Mouse (Mus musculus) lung, postnatal 25 days (tissue): ENCODE results near the gene Vmn1r149.
"Not testable (repeated sequence)": the region's sequence is repeated elsewhere in the genome, so short reads cannot be mapped to it uniquely, and the experiment has no call there.

Experiments
- DNase-seq: peaks from one replicate; pipeline ENCODE4 v3.0.0; 2022; ENCODE audit warnings: low spot score

The Vmn1r149 gene

GRCm38 (mm10) chr7:22438129-22438528, at the start of gene Vmn1r149:
TSS of gene Vmn1r149 (minus strand) at chr7:22438229.
- DNase-seq, result not testable (repeated sequence)

GRCm38 (mm10) chr7:22463975-22464374, 25.9 kb upstream of the Vmn1r149 start, which contains the start of gene Gm10665:
TSS of gene Gm10665 (minus strand) at chr7:22464075.
- DNase-seq, result not testable (repeated sequence)

- not testable (repeated sequence) for DNase-seq
Observed at GRCm38 (mm10) chr7:22413283-22413682, 24.7 kb downstream of the Vmn1r149 start, which contains the start of gene Vmn1r148. TSS of gene Vmn1r148 (plus strand) at chr7:22413583.
